Mouse (Mus musculus) cerebellum, adult (tissue): ENCODE results near the gene Vamp5.
A peak's percentile ranks its signal among the peaks of the same experiment; 100 is the strongest.

Source experiments
- ATAC-seq: cut with Nextera tagmentation; 2 replicates; pipeline ENCODE4 v1.9.2; 2017; ENCODE audit warnings: mild to moderate bottlenecking, moderate library complexity, mixed read lengths; ENCODE audit not compliant: insufficient number of reproducible peaks, low FRiP score, low TSS enrichment

The Vamp5 gene

DNA sequence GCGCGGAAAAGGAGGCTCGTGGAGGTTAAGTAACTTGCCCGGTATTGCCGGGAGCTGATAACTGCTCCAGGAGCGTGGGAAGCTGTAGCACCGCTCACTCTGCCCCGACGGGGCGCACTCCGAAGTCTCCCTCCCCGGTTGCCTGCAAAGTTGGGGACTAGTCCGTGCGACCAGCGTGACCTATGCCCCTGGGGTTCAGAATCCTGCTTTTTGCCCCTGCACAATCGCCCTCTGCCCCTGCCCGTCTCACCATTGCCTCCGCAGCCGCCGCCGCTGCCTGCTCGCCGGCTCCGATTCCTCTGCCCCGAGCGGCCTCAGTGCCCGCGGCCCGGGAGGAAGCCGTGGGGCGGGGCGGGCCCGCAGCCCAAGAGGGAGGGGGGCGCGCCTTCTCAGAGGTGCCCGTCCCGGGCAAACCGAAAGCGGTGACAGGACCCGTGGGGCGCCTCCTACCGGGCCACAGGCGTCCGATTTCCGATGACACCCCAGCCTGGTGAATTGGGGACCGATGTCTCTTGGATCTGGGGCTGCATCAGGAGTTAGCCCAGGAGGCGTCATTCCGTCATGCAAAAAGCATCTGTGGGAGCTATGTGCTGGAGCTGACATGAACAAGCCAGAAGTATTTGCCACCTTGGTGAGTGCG, at the start of gene Vamp5:
Gene Vamp5, minus strand, starts transcription at position 338 of the 640 bp plus-strand sequence.
- no peak for ATAC-seq

DNA sequence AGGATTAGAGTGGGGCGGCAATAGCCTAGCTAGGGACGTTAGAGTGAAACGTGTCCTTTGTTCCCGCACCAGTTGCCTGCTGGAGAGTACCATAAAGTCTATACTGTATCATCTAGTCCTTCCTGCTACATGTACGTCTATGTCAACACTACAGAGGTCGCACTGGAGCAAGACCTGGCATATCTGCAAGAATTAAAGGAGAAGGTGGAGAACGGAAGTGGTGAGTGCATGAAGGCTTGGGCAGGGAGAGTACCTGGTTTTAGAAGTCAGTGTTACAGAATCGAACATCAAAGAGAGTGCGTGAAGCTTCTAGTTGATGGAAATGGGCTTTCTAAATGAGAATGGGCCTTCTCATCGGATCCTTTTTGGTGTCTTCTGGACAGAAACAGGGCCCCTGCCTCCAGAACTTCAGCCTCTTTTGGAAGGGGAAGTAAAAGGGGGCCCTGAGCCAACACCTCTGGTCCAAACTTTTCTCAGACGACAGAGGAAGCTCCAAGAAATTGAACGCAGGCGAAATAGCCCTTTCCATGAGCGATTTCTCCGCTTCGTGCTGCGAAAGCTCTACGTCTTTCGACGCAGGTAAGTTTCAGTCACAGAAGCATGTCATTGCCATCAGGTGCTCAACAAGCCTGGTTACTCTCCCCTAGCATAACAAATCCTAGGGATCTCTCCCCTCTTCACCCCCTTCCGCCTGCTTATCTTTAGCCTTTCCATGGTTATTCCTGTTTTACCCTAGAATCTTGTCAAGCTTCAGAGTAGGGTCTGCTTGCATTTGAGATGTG, 49.0 kb upstream of the Vamp5 start:
- ATAC-seq = no peak

DNA sequence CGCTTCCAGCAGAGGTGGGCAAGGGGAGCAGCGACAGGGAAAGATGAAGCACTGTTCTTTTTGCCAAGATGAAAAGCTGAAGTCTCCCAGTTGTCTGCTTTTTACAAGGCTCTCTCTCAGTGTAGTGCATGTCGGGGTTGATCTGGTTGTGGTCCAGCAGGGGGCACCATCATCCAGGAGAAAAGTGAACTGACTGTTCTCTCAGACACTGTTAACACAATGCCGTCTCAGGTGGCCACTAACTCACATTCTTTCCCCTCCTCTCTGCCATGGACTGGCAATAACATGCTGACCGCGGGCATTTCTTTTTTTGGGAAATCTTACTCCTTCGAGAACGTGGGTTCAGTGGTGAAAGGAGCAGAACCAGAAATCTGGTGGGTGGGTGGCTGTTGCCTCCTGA, 47.8 kb upstream of the Vamp5 start:
- no peak for ATAC-seq

DNA sequence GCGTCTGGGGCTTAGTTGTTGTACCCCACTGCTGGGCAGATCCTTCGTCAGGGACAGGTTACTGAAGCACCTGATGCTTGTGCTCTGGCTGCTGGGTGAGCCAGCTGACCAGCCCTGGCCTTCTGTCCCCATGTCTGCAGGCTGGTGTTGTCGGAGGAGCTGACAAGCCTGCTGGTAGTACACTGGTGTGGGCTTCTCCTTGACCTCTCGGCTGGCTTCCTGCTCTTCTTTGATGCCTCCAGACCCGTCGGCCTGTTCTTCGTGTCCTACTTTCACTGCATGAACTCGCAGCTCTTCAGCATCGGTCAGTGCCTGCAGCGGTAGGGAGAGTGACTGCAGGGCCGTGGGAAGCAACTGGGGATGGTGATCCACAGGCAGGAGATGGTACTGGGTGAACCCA, 45.4 kb upstream of the Vamp5 start:
- ATAC-seq = no peak

DNA sequence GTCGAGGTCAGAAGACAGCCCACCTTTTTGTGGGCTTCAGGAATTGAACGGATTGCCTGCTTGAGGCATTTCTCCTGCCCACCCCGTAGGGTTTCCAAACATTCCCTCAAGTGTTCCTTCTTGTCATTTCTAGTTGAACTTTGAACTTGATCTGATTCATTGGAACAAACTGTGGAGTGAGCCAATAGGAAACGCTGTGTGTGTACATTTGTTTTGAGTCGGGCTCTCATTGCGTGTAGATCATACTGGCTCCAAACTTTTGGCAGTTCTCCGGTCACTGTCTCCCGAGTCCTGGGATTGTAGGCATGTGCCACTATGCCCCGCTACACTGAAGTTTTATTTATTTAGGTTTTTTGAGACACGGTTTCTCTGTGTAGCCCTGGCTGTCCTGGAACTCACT, 40.6 kb upstream of the Vamp5 start:
- no peak for ATAC-seq

DNA sequence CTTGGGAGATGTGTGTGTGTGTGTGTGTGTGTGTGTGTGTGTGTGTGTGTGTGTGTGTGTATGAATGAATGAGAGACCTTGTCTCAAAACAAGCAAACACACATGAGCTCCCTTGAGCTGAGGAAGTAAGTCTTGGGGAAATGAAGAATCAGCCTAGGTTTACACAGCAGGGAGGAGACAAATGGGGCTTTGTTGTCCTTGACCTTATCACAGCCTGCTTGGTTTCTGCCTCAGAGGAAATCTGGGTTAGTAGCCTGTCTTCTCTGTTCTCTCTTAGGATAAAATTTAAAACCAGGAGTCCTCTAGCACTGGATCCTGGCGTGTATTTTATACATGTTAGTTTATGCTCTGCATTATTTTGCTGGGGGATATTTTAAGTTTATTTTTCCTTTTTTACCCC, 39.5 kb upstream of the Vamp5 start:
- ATAC-seq = no peak

DNA sequence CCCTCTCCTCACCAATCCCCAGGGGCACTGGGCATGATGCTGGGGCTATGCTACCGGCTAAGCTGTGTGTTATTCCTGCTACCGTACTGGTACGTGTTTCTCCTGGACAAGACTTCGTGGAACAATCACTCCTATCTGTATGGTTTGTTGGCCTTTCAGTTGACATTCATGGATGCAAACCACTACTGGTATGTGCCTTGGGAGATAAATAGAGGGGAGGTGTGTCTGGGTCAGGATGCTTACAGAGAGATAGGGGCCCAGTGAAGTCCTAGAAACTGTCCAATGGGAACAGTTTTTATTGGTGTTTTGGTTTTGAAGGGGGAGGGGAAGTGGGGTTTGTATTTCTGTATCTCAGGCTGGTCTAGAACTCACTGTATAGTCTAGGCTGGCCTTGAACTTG, 38.0 kb upstream of the Vamp5 start:
- no peak for ATAC-seq

DNA sequence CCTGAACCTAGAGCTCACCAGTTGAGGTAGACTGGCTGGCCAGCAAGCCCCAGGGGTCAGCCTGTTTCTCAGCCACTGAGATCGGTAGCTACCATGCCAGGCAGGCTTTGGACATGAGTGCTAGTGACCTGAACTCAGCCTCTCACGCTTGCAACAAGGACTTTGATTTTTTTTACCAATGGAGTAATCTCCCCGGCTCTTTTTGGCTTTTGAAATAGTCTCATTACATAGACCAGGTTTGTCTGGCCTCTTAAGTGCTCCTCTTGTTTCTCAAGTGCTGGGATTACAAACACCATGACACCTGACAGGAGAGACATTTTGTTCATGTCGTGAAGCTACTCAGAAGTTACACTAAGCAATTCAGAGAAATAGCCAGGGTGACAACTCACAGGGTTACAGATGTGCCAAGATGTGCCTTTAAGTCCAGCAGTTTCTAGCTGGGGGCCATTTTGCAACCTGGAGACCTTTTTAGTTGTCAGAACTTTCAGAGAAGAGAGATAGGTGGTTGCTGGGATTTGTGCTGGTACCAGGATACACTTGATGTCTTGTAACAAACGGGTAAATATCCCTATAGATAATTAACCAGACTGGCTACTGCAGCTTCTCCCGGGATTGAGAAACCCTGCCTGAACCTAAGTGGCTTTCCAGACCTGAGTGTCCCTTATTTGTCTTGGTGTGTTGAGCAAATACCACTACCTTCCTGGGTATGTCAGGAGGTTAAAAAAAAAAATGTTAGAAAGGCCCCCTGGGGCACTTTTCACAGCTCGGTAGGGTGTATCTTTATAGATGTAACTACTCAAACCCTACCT, 35.9 kb upstream of the Vamp5 start:
- ATAC-seq = no peak

DNA sequence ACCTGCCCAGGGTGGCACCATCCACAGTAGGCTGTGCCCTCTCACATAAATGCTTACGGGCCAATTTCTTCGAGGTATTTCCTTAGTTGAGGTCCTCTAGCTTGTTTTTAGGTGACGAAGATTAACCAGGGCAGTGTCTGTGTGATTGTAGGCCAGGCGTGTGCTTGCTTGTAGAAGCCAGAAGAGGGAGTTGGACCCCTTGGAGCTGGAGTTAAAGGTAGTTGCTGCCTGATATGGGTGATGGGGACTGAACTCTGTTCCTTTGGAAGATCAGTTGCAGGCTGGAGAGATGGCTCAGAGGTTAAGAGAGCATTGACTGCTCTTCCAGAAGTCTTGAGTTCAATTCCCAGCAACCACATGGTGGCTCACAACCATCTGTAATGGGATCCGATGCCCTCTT, 34.9 kb upstream of the Vamp5 start:
- no peak for ATAC-seq

DNA sequence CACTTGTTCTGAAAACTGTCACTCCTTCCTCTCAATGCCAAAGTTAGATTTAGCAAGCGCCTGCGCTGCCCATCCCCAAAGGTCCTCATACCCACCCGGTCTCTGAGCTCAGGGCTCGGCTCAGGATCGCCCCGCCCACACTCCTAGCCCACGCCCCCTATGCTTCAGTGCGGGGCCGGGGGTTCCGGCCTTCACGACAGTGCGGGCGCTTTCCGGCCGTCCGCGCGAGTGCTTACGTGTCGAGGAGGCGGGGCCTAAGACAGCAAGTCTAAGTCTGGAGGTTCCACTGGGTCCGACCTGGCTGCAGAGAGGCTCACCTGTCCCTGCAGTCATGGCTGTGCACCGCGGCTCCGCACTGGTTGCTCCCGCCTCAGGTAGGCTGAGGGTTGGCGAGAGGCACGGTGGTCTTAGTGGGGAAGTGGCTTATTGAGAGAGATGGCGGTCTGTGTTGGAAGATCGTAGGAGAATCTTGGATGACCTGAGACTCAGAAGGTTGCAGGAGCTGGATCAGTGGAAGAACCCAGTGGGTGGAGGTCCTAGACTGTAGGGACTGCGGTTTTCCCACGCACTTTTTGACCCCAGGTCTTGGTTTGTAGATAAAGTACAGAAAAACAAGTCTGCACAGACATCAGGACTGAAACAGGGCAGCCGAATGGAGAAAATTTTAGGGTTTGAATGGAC, 33.9 kb upstream of the Vamp5 start, which contains the start of gene Ggcx:
Gene Ggcx, plus strand, starts transcription at position 233 of the 681 bp plus-strand sequence.
- peak; percentile 94 for ATAC-seq

DNA sequence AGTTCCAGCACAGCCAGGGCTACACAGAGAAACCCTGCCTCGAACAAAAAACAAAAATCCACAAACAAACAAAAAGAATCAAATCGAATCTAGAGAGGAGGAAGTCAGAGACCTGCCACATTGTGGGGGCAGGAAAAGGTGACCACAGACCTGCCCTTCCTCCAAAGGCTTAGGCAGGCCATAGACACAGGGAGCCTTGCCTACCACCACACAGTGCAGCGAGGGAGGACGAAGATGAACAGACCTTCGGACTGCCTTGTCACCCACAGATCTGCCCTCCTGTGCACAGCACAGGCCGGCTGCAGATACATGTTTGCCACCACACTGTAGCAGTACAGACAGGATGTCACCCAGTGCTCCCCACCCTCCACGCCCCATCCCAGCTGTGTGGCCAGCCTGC, 30.2 kb upstream of the Vamp5 start:
- ATAC-seq = no peak

DNA sequence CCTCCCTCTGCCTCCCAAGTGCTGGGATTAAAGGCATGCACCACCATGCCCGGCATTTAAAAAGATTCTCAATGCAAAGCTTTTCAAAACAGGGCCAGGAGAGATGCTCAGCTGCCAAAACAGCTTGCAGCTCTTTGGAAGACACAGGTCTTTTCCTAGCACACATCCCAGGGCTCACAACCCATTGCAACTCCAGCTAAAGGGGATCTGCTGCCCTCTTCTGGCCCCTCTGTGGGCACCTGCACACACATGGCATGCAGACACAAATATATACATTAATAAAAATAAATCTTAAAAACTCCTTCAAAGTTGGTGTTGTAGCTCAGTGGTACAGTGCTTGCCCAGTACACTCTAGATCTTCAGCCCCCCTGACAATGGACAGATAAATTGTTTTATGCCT, 29.7 kb upstream of the Vamp5 start:
- ATAC-seq = no peak

DNA sequence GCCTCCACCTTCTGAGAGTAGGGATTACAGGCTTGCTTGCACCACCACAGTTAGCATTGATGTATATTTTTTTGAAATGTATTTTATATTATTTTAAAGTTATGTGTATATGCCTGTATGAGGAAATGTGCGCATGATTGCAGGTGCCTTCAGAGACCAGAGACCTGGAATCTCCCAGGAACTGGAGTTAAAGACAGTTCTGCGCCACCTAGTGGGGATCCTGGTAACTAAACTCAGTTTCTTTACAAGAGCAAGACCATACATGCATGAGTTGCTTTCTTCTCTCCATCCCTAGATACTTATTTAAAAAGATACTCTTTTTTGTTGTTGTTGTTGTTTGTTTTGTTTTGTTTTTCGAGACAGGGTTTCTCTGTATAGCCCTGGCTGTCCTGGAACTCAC, 29.3 kb upstream of the Vamp5 start:
- no peak for ATAC-seq

DNA sequence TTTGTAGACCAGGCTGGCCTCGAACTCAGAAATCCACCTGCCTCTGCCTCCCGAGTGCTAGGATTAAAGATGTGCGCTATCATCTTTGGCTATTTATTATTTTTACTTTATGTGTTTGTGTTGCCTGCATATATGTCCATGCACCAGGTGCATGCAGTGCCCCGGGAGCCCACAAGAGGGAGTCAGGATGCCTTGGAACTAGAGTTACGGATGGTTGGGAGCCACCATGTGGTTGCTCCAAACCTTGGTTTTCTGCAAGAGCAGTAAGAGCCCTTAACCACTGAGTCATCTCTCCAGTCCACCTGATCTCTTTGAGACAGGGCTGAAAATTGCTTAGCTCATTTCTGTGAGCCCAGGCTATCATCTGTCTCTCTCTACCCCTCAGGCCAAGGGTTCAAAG, 26.9 kb upstream of the Vamp5 start:
- peak; percentile 90 for ATAC-seq

DNA sequence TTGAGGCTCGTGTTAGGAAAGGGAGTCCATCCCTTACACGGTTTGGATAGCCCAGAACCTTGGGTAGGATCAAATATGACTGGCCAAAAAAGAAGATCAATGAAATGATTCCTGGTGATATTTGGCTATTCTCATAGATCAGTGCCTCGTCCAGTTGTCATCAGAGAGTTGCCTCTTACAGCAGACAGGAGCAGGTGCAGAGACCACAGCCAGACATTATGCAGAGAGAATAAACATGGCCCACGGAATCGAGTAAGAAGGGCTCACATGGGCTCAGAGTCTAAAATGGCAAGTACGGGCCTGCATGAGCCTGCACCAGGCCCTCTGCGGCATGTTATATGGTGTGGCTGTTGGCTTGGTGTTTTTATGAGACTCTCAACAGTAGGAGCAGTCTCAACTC, 25.1 kb upstream of the Vamp5 start:
- ATAC-seq = no peak

DNA sequence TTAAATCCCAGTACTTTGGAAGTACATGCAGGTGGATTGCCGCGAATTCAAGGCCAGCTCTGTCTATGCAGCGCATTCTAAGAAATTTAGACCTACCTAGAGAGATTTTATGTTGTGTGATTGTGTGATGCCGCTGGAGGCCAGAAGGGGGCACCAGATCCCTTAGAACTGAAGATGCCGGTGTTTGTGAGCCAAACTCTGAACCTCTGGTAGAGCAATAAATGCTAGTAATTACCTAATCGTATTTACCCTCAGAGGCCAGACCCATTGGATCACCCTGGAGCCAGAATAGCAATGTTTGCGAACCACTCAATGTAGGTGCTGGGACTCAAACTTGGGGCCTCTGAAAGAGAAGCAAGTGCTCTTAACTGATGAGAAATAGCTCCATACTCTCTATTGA, 21.6 kb upstream of the Vamp5 start:
- ATAC-seq = no peak

DNA sequence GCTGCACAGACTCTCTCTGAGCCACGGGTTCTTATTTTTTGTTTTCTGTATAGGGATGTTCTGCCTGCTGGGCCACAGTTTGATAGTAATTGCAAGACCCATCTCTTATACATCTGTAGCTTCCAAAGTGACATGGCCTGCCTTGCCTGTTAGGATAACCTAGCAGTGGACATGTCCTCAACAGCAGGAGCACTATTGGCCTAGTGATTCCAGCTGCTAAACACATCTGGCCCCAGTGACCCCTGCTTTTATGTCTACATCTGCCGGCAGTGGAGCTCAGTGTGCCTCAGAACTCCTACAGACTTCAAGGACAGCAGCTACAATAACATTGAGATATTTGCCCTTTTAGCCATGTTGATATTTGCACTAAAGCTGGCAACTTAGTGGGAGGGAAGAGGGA, 19.7 kb upstream of the Vamp5 start:
- ATAC-seq = no peak

DNA sequence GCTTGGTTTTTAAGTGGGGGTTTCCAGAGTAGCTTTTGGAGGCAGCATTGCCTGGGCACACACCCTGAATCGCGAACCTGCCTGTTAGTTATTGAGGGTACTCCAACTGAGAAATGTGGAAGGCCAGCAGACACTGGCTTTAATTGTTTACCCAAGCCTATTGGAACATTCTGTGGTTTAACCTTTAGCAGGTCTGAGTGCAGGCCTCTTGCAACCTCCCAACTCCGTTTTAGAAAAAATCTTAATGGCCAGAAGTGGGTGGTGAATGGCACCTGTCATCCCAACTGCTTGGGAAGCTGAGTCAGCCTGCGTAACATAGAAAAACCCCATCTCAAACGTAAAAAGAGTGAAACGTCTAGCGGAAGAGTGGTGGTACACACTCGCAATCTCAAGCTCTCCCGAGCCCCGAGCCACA, 16.6 kb upstream of the Vamp5 start:
- ATAC-seq = no peak

DNA sequence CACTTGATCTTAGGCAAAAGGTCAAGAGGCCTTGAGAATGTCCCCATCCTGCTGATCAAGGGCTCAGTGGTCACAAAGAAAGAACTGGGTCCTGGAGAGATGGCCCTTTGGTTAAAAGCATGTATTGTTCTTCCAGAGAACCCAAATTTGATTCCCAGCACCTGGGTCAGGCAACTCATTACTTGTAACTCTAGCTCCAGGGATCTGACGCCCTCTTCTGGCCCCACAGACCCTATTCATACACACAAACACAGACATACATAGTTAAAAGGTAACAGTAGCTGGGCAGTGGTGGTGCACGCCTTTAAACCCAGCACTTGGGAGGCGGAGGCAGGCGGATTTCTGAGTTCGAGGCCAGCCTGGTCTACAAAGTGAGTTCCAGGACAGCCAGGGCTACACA, 12.1 kb upstream of the Vamp5 start:
- ATAC-seq = no peak

DNA sequence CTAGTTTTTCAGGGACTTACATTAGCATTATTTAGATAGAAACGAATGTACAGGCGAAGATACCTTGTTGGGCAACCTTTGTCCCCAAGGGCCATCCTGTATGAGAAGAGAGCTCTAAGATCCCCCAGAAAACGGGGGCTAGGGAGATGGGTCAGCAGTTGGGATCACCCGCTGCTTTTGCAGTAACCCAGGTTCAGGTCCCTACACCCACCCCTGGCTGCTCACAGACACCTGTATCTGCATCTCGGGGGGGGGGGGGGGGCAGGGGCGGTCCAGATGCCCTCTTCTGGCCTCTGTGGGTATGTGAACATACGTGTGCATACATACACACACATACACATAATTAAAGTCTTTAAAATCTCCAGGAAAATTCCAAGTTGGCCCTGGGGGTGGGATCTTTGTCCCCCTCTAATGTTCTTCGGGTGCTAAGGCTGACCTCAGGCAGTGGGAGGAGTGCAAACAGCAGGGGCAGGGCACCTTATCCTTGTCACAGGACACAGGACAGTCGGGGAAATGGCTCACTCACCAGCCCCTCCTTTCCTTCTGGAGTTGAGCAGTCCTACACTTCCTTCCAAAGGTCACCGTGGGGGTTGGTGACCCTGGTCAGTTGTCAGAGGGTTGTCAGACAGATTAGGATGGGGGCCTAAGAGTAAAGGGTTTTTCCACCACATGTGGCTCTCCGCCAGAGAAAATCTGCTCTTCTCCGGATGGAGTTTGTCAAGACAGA, 10.7 kb upstream of the Vamp5 start:
- ATAC-seq = no peak
